Mouse (Mus musculus): ENCODE measurements around the gene Mbd6. TPM values are rescaled to one million over a fixed set of nuclear protein-coding genes. Genes with fewer than 3 reads are reported as not detected.

The Mbd6 gene
- 13.4 TPM for polyA plus RNA-seq (2017; shearing (Covaris generic))

DNA sequence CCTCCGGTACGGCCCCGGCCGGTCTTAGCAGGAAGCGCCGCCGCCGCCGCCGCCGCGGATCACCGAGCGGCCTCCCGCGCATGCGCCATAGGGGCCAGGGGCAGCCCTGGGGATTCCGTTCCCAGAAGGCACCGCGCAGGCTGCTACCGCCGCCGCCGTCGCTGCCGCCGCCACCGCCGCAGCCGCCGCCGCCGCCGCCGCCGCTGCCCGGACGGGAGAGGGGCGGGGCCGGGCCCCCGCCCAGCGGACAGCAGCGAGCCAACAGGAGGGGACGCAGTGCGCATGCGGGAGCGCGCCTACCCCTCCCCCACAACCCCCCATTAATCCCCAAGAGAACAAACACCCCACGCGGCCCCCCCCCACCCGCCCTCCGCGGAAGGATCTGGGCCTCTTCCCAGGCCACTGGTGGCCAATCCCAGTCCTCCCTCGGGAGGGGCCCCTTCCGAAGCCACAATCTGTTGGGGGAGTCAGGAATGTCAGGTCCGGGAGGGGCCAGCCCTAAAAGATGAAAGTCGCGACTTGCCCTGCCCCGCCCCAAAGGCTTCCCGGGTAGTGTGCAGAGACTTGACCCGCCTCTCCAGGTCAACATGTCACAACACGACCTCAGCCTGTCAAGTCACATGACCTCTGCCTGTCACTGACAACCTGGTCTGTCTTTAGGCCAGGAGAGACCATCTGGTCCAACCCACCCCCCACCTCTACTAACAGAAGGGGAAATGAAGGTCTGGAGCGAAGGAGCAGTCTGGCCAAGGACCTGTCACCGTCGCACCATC, at the start of gene Mbd6:
TSS of gene Mbd6 (minus strand) at position 219 of the 773 bp plus-strand sequence.

GRCm38 (mm10) chr10:127321621-127322020, 32.8 kb upstream of the Mbd6 start, which contains the start of gene Arhgap9:
TSS of gene Arhgap9 (plus strand) at chr10:127321964.

DNA sequence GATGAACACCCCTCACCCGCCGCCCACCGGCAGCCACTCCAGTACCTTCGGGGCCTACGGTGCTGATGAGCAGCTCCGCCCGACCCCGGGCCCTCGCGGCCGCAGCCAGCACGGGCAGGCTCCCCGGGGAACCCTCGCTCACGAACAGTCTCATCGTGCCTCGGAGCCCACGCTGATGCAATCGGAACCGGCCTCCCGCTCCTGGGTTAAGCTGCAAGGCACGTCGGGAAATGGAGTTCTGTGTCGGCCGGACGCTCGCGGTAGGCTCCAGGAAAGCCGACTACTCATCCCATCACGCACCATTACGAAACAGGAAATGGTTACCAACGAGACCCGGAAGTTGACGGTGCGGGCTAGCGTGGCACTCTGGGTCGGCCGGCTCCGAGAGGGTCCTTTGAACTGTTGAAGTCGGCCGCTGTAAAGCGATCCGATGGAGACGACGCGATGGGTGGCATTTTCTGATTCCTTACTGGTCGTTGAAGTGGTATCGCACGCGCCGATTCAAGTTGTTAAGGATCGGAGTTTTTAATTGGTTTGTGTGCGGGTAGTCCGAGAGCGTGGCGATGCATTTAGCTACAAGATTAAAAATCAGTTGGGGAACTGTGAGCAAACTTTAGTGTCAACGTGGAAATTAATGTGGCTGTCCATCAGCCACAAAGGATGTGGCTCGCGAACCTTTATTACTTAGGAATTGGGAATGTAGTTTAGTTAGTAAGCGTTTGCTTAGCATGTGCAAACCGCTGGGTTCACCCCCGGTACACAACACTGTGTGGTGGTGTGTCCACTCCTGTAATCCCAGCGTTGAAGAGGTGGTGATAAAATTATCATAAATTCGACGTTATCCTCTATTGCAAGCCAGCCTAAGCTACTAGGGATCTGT, 22.9 kb upstream of the Mbd6 start, which contains the start of gene Mars:
TSS of gene Mars (minus strand) at position 311 of the 880 bp plus-strand sequence.

DNA sequence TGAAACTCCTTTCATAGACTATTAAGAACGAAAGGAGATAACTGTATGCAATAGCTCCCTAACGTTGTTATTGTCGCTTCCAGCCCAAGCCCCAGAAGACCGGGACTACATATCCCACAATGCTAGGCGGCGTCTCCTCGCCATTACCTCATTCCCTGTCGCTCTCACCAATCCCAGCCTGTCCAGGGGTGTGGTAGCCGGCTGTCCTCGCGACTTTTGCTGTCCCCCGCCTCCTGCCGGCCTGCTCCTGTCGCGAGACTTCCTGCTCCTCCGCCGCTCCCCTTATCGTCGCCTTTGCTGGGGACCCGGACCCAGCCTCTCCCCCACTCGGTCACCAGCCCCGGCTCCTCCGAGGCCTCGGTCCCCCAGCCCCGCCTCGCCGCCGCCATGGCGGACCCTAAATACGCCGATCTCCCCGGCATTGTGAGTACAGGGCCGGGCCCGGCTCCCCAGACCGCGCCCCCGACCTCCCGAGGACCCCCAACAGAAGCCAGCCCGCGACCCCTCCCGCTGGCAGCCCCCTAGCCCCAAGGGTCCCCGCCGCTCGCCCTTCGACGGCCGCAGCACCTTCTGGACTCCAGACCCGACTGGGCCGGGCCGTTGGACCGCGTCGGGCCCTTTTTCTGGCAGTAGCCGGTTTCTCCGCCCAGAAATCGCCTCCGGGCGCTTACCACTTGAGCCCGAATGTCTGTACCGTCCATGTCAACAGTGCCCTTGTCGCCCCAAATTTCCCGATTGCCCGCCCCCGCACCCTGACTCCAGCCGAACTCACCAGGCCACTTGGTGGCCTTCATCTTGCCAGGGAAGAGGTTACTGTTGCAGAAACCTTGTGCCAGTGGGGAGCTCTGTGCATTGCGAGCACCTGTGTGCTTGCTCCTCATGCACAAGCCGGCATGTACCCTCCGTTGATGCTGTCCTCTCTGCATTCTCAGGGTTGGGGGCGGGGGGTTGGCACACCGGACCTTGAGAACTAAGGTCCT, 22.4 kb downstream of the Mbd6 start, which contains the start of gene Dctn2:
TSS of gene Dctn2 (plus strand) at position 257 of the 980 bp plus-strand sequence.

DNA sequence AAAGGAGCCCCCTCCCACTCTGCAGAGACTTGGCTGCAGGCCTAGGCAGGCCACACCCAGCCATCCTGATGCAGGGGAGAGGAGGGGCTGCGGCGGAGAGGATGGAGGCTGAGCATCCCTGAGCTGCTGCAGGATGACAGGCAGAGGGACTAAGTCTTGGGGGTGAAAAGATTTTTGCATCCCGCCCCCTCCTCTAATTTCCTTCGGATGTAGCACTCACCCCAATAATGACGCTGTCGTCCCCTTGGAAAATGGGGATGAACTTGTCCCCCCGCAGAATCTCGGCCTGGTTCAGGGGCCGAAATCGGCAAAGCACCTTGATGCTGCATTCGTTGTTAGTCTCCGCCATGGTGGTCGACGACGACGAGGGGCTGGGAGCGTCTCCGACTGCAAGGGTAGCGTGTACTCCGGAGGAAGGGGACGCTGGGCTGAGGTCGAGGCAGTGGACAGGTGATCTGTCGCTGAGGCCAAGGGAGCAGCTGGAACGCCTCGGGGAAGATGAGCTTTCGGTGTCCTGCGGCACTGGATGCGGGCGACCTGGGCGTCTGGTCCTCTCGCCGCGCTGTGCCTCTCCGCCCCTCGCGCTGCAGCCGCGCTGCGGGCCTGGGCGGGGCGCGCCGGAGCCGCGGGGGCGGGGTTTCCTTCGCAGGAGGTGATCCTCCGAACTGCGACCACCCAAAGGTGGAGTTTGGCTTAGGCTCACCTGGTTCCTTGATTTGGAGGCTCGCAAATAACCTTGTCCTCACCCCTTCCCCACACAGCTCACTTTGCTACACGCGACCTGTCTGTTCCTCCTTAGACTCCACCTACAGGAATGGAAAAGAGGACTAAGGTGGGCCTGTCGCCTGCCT, 26.0 kb downstream of the Mbd6 start, which contains the start of gene Kif5a:
TSS of gene Kif5a (minus strand) at position 801 of the 851 bp plus-strand sequence.

Other genes with a start within 250 kb of the Mbd6 start
- 26.7 TPM for gene Mettl1, start 247.6 kb downstream of the Mbd6 start, polyA plus RNA-seq (2017; shearing (Covaris generic))
- 0.14 TPM for gene Eef1akmt3, start 247.5 kb downstream of the Mbd6 start, polyA plus RNA-seq (2017; shearing (Covaris generic))
- gene Cyp27b1, start 240.8 kb downstream of the Mbd6 start, polyA plus RNA-seq (2017; shearing (Covaris generic)) = not detected
- 1.3 TPM for gene March9, start 228.8 kb downstream of the Mbd6 start, polyA plus RNA-seq (2017; shearing (Covaris generic))
- gene Cdk4, start 225.5 kb downstream of the Mbd6 start, polyA plus RNA-seq (2017; shearing (Covaris generic)) = 334 TPM
- 64.1 TPM for gene Tspan31, start 218.8 kb downstream of the Mbd6 start, polyA plus RNA-seq (2017; shearing (Covaris generic))
- gene Agap2, start 213.7 kb downstream of the Mbd6 start, polyA plus RNA-seq (2017; shearing (Covaris generic)) = 30.6 TPM
- gene Os9, start 167.9 kb downstream of the Mbd6 start, polyA plus RNA-seq (2017; shearing (Covaris generic)) = 171 TPM
- gene B4galnt1, start 123.8 kb downstream of the Mbd6 start, polyA plus RNA-seq (2017; shearing (Covaris generic)) = 728 TPM
- 5.8 TPM for gene Slc26a10, start 108.4 kb downstream of the Mbd6 start, polyA plus RNA-seq (2017; shearing (Covaris generic))
- gene Arhgef25, start 98.9 kb downstream of the Mbd6 start, polyA plus RNA-seq (2017; shearing (Covaris generic)) = 0.43 TPM
- gene Dtx3, start 93.3 kb downstream of the Mbd6 start, polyA plus RNA-seq (2017; shearing (Covaris generic)) = 112 TPM
- 37.4 TPM for gene Pip4k2c, start 77.4 kb downstream of the Mbd6 start, polyA plus RNA-seq (2017; shearing (Covaris generic))
- gene Kif5a, start 25.7 kb downstream of the Mbd6 start, polyA plus RNA-seq (2017; shearing (Covaris generic)) = 0.74 TPM
- 117 TPM for gene Dctn2, start 22.6 kb downstream of the Mbd6 start, polyA plus RNA-seq (2017; shearing (Covaris generic))
- gene Mars, start 22.8 kb upstream of the Mbd6 start, polyA plus RNA-seq (2017; shearing (Covaris generic)) = 74.3 TPM
- gene Arhgap9, start 32.9 kb upstream of the Mbd6 start, polyA plus RNA-seq (2017; shearing (Covaris generic)) = 395 TPM
- gene Gli1, start 53.0 kb upstream of the Mbd6 start, polyA plus RNA-seq (2017; shearing (Covaris generic)) = 0.54 TPM
- gene Inhbe, start 65.4 kb upstream of the Mbd6 start, polyA plus RNA-seq (2017; shearing (Covaris generic)) = 0.07 TPM
- gene Inhbc, start 81.4 kb upstream of the Mbd6 start, polyA plus RNA-seq (2017; shearing (Covaris generic)) = not detected
- 39.5 TPM for gene R3hdm2, start 91.3 kb upstream of the Mbd6 start, polyA plus RNA-seq (2017; shearing (Covaris generic))
- gene Stac3, start 212.7 kb upstream of the Mbd6 start, polyA plus RNA-seq (2017; shearing (Covaris generic)) = 0.14 TPM
- gene Ndufa4l2, start 225.9 kb upstream of the Mbd6 start, polyA plus RNA-seq (2017; shearing (Covaris generic)) = not detected
- 103 TPM for gene Shmt2, start 233.4 kb upstream of the Mbd6 start, polyA plus RNA-seq (2017; shearing (Covaris generic))
- gene Nxph4, start 245.5 kb upstream of the Mbd6 start, polyA plus RNA-seq (2017; shearing (Covaris generic)) = not detected

Measured in CD4-positive, CD25-positive, alpha-beta regulatory T cell (primary cell).